Mouse (Mus musculus) T-helper 2 cell (primary cell): ENCODE data around the gene Pbx3.

Source experiments
- in situ Hi-C: fragments of 300-600 bp; cut with MboI, MseI; formaldehyde crosslinking; loops from one replicate; pipeline ENCODE4 v1.15.1; 2025; ENCODE audit warnings: high pct_unique_total_duplicates

Pbx3 gene

DNA sequence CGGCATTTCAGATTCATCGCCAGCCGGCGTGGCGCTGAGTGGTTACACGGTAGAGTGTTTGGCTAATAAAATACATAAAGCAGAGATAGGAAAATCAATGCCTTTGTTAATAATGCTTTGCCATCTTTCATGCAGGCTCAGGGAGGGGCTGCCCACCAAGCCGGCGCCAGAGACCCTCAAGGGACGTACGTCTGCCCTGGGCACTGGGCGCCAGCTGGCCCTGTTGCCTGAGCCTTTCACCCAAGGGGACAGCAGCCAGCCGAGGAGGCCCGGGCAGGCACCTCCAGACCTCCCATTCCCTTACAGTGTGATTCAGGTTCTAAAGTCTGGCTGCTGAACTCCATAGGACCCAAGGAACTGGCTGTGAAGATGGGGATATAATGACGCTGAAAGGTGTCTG, 225.5 kb downstream of the Pbx3 start:
- in situ Hi-C loops = no loop called here

DNA sequence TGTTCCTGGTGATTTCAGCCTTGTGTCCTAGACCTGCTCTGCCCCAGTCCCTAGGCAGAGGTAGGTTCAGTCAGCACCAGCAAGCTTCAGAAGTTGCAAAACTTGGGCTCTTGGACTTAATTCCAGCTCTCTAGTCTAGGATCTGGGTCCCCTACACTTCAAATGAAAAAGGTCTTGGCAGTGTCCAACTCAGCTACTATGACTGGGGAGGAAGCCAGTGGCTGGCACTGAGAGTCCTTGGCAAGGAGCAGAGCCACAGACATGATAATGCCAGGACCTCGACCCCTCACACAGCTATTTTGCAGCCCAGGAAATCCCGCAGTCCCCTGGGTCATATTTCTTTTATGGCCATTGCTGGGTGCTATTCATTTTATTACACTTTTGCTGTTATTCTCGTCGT, 225.9 kb downstream of the Pbx3 start:
- in situ Hi-C loops = no loop called here

DNA sequence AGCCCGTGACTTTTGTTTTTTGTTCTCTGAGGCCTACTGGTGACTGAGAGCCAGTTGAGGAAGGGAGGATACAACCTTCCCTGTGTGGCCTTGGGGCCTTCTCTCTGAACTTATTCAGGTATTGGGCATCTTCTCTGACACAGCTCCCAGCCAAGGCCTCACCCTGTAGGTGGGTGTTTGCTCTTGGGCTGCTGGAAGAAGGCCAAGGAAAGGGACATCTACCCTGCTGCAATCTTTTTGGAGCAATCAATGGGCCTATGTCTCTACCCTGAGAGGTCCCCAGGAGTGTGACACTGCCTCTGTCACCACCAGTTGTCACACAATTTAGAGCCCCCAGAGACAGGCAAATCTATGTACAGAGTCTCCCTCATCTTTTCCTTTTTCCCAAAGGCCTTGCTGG, 226.5 kb downstream of the Pbx3 start:
- in situ Hi-C loops = no loop called here

DNA sequence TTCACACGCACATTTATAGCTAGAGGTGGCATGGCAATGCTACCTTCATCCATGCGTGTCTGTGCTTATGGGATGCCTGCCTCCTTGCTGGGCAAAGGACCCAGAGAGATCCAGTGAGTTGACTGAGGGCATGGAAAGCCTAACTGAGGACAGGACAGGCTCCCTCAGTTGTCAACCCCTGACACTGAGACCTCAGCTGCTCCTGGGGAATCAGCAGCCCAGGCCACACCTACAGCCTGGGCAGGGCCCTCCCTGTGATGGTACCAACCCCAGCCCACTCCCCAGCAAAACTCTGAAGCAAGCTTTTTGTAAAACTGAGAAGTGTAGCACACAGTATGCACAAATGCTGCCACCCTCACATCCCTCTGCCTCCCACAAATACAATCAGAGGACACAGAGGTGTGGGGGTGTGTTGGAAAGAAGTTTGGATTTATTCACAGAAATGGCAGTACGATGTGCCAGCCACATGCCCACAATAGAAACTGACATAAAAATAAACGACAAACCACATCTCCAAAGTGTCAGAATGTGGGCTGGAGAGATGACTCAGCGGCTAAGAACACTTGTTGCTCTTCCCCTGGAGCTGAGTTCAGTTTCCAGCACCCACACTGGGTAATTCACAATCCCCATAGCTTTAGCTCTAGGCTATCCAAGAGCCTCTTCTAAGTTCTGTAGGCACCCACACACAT, 233.3 kb downstream of the Pbx3 start:
- in situ Hi-C loops = no loop called here

GRCm38 (mm10) chr2:34135316-34135715, 237.6 kb downstream of the Pbx3 start:
- in situ Hi-C loops = no loop called here

- in situ Hi-C loops = no loop called here
Measured at GRCm38 (mm10) chr2:34132751-34133150, 240.2 kb downstream of the Pbx3 start.

DNA sequence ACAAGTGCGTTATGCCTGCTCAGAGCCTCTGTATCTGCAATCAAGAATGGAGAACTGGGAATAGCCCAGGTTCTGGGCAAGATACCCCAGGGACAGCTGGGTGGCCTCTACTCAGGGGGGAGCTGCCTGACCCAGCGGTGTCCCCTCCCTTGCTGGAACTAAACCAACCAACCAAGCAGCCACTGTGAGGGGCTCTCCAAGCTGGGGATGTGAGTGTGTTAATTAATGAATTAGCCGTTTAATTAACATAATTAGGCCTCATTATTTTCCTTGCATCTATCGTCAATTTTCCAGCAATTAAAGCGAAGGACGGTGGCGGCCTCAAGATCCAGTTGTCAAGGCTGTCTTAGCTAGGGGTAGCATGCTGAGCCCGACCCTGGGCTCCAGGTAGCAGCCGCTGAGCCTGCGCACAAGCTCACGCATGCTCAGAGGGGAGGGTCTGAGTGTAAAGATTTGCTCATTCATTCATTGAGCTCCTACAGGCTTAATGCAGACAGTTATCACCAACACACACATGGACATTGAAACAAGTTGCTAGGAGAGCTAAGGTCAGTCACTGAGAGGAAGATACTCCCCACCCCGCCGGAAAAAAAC, 243.2 kb downstream of the Pbx3 start:
- in situ Hi-C loops = no loop called here

GRCm38 (mm10) chr2:34127871-34128270, 245.1 kb downstream of the Pbx3 start:
- in situ Hi-C loops = no loop called here

- in situ Hi-C loops = no loop called here
Measured at GRCm38 (mm10) chr2:34123896-34124295, 249.0 kb downstream of the Pbx3 start.
